Mouse (Mus musculus): ENCODE data around the gene Bcas2.

Bcas2 gene

GRCm38 (mm10) chr3:103223752-103224151 lies 52.3 kb downstream of the Bcas2 start:
- DNase-seq: no peak

DNA sequence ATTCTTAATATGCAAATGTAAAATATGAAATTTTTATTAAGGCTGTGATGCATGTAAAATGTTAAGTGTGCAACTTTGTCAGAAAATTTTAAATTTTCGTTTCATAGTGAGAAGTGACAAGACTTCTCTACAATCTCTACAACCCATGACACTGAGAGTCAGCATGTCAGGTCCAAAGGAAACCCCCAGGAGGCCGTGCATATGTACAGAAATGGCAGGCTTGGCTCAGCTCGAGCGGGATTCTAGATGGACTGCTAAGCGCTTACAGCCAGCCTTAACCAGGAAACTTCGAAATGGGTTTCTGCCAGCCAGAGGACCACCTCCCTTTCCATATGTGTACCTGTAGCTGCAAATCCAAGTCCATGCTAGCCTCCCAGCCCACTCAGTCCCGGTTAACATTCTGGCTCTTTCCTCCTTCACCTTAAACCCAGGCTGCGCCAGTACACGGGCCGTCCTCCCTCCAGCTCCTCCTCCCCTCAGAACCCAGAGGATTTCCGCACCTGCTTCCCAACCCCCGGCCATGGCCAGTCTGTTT lies 52.8 kb downstream of the Bcas2 start:
- DNase-seq: no peak

- no peak for DNase-seq
Measured at GRCm38 (mm10) chr3:103227729-103228128, 56.3 kb downstream of the Bcas2 start.

Measured in layer of hippocampus, adult 9-11 months (tissue).